Mouse (Mus musculus): ENCODE results near the gene Zfp618. TPM values are rescaled to one million over a fixed set of nuclear protein-coding genes. Genes with fewer than 3 reads are reported as not detected.

The Zfp618 gene
- polyA plus RNA-seq, 1 experiment, result 12.3 TPM

DNA sequence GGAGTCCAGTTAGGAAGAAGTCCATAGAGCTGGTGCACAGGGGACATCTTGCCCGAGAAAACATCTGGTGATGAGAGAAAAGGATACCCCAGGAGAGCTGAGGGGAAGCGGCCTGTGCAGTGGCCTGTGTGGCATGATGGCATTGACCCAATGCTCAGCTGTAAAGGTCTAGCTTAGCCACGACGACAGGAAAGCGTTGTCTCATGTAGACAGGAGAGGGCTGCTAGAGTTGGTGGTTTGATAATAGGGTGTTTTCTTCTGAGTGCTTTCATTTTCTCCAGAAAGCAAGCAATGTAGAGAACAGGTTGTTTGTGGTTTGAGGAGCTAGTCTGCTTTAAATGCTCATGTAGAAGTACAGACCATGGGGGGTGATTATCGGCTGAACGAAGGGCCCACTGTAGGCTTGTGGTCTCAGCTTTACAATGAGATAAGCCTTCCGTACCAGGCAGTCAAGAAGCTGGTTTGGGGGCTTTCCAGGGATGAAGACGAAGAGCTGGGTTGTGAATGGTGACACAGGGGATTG lies 59.4 kb downstream of the Zfp618 start:
- Histone ChIP-seq H3K4me3 (ENCODE audit: insufficient read depth, low read length) (no peak overlapping the region), H3K4me1 (ENCODE audit: control insufficient read depth, insufficient read depth, low read length) (no peaks in the 10 kb centered on the region), H3K27ac (ENCODE audit: insufficient read depth, low read length) (no peak overlapping the region)
- TF ChIP-seq POLR2A (IDR thresholded peaks at IDR 0.05; ENCODE audit: low read depth, low read length), result no peak
- TF ChIP-seq CTCF (IDR thresholded peaks at IDR 0.05; ENCODE audit: borderline replicate concordance, insufficient read depth, low read length), result no peak

DNA sequence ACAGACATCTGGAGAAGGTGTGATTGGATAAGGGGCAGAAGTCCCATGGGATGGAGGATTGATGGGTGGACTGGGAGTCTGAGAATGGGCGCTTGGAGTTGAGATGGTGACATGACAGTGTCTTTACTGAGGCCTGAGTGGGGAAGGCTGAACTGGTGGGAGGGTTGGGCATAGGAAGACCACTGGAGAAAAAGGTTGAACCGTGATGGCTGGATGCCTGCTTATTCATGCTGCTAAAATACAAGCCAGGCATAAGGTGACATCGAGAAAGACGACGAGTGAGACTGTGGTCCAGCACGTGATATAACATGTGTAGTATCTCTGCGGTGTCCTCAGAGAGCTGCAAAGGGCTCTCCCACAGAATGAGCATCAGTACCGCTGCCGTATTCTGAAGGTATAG lies 59.9 kb downstream of the Zfp618 start:
- Histone ChIP-seq H3K27ac (ENCODE audit: insufficient read depth, low read length) (no peak overlapping the region), H3K4me3 (ENCODE audit: insufficient read depth, low read length) (no peak overlapping the region), H3K4me1 (ENCODE audit: control insufficient read depth, insufficient read depth, low read length) (no peaks in the 10 kb centered on the region)
- TF ChIP-seq POLR2A (IDR thresholded peaks at IDR 0.05; ENCODE audit: low read depth, low read length), result no peak

GRCm38 (mm10) chr4:63026286-63026685 lies 60.9 kb downstream of the Zfp618 start:
- Histone ChIP-seq H3K27ac (ENCODE audit: insufficient read depth, low read length) (no peak overlapping the region), H3K4me3 (ENCODE audit: insufficient read depth, low read length) (no peak overlapping the region), H3K4me1 (ENCODE audit: control insufficient read depth, insufficient read depth, low read length) (no peaks in the 10 kb centered on the region)
- TF ChIP-seq CTCF (IDR thresholded peaks at IDR 0.05; ENCODE audit: borderline replicate concordance, insufficient read depth, low read length), result no peak
- no peak for TF ChIP-seq POLR2A (IDR thresholded peaks at IDR 0.05; ENCODE audit: low read depth, low read length)

DNA sequence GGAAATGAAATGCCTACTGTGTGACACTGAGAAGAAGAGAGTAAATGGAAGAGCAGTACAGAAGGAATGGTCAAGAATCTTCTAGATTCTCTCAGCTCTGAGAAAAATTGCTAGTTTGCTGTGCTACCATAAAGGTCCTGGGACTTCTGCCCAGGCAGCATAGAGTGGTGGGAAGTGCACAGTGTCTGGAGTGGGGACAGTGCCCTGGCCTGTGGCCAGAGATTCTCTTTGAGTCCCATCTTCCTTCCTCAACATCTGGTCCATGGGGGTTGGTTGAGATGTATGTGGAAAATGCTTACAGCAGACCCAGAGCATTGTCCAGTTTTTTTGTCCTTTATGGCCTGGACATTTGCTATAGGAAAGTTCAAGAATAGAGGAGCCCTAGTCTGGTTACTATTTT lies 62.1 kb downstream of the Zfp618 start:
- no peak for TF ChIP-seq POLR2A (IDR thresholded peaks at IDR 0.05; ENCODE audit: low read depth, low read length)
- TF ChIP-seq CTCF (IDR thresholded peaks at IDR 0.05; ENCODE audit: borderline replicate concordance, insufficient read depth, low read length), result no peak
- Histone ChIP-seq H3K4me3 (ENCODE audit: insufficient read depth, low read length) (no peak overlapping the region), H3K4me1 (ENCODE audit: control insufficient read depth, insufficient read depth, low read length) (peaks cover 2% of the 10 kb centered on the region; the same call in 1 of the 2 replicates), H3K27ac (ENCODE audit: insufficient read depth, low read length) (no peak overlapping the region)

DNA sequence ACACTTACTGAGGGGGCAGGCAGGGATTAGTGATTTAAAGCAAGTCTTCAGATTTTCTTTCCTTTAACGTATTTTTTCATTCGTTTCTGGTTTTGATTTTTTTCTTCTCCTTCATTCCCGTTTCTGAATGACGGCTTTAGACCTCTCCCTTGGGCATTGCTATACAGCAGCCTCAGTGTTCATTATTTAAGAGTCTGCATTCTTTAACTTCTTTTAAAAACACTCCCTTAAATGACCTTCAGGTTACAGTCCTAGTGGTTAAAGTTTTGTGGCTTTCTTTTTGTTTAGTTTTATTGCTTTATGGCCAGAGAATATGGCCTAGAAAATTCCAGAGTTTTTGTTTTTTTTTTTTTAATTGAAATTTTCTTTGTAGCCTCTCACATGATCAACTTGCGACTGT lies 64.8 kb downstream of the Zfp618 start:
- H3K27ac ChIP-seq (ENCODE audit: insufficient read depth, low read length), result peak overlapping the region; percentile 44; the same call in 1 of the 2 replicates
- no peak overlapping the region for H3K4me3 ChIP-seq (ENCODE audit: insufficient read depth, low read length)
- peaks cover 2% of the 10 kb centered on the region; the same call in 1 of the 2 replicates for H3K4me1 ChIP-seq (ENCODE audit: control insufficient read depth, insufficient read depth, low read length)
- TF ChIP-seq POLR2A (IDR thresholded peaks at IDR 0.05; ENCODE audit: low read depth, low read length) (no peak), CTCF (IDR thresholded peaks at IDR 0.05; ENCODE audit: borderline replicate concordance, insufficient read depth, low read length) (no peak)

- no peak overlapping the region for H3K27ac ChIP-seq (ENCODE audit: insufficient read depth, low read length)
- TF ChIP-seq POLR2A (IDR thresholded peaks at IDR 0.05; ENCODE audit: low read depth, low read length) (no peak), CTCF (IDR thresholded peaks at IDR 0.05; ENCODE audit: borderline replicate concordance, insufficient read depth, low read length) (no peak)
- no peak overlapping the region for H3K4me3 ChIP-seq (ENCODE audit: insufficient read depth, low read length)
- peaks cover 2% of the 10 kb centered on the region; the same call in 1 of the 2 replicates for H3K4me1 ChIP-seq (ENCODE audit: control insufficient read depth, insufficient read depth, low read length)
Measured at GRCm38 (mm10) chr4:63031240-63031639, 65.9 kb downstream of the Zfp618 start.

- no peak for TF ChIP-seq POLR2A (IDR thresholded peaks at IDR 0.05; ENCODE audit: low read depth, low read length)
- no peak for TF ChIP-seq CTCF (IDR thresholded peaks at IDR 0.05; ENCODE audit: borderline replicate concordance, insufficient read depth, low read length)
- Histone ChIP-seq H3K4me3 (ENCODE audit: insufficient read depth, low read length) (no peak overlapping the region), H3K4me1 (ENCODE audit: control insufficient read depth, insufficient read depth, low read length) (peaks cover 2% of the 10 kb centered on the region; the same call in 1 of the 2 replicates), H3K27ac (ENCODE audit: insufficient read depth, low read length) (no peak overlapping the region)
Measured at GRCm38 (mm10) chr4:63032581-63033006, 67.2 kb downstream of the Zfp618 start.

GRCm38 (mm10) chr4:63033724-63034123 lies 68.4 kb downstream of the Zfp618 start:
- H3K4me1 ChIP-seq (ENCODE audit: control insufficient read depth, insufficient read depth, low read length), result peaks cover 2% of the 10 kb centered on the region; the same call in 1 of the 2 replicates

DNA sequence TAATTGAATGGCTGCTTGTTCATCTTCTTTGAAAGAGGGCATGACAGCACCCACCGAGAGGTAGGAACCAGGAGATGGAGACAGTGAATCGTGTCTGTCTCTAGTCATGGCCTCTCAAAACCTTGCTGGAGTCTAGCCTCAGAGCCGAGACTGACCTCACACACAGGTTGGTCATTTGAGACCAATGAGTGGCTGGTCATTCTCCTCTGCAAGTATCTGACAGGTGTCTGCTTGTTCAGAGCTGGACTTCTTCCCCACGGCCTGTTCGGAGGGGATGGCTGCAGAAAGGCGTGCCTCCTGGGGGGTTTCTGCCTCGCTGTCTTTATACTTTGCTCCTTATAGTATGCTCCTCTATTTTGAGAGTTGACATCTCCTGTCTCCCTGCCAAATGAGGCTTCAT lies 70.6 kb downstream of the Zfp618 start:
- TF ChIP-seq POLR2A (IDR thresholded peaks at IDR 0.05; ENCODE audit: low read depth, low read length) (no peak), CTCF (IDR thresholded peaks at IDR 0.05; ENCODE audit: borderline replicate concordance, insufficient read depth, low read length) (no peak)
- H3K4me1 ChIP-seq (ENCODE audit: control insufficient read depth, insufficient read depth, low read length), result peaks cover 2% of the 10 kb centered on the region; the same call in 1 of the 2 replicates
- no peak overlapping the region for H3K27ac ChIP-seq (ENCODE audit: insufficient read depth, low read length)
- H3K4me3 ChIP-seq (ENCODE audit: insufficient read depth, low read length), result no peak overlapping the region

More at GRCm38 (mm10) chr4:63033724-63034123, 68.4 kb downstream of the Zfp618 start:
- TF ChIP-seq CTCF (IDR thresholded peaks at IDR 0.05; ENCODE audit: borderline replicate concordance, insufficient read depth, low read length) (no peak), POLR2A (IDR thresholded peaks at IDR 0.05; ENCODE audit: low read depth, low read length) (no peak)
- H3K27ac ChIP-seq (ENCODE audit: insufficient read depth, low read length), result no peak overlapping the region
- no peak overlapping the region for H3K4me3 ChIP-seq (ENCODE audit: insufficient read depth, low read length)

DNA sequence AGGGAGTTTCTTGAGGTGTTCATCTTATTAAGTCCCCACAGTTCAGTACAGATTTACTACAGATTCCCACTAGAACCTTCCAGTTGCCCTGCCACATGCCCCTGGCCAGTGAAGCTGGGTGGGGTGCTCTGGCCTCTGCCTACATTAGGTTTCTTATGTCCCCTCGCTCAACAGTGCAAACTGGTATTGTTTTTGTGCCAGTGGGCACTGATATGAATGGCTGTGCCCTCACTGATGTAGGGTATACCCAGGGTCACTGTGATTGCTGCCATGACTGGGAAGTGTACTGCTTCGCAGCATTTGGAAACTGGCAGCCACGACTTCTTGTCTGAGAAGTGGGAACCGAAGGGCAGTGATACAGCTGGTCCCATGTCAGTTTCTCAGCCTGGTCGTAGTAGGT lies 71.4 kb downstream of the Zfp618 start:
- Histone ChIP-seq H3K4me1 (ENCODE audit: control insufficient read depth, insufficient read depth, low read length) (no peaks in the 10 kb centered on the region), H3K4me3 (ENCODE audit: insufficient read depth, low read length) (no peak overlapping the region), H3K27ac (ENCODE audit: insufficient read depth, low read length) (no peak overlapping the region)
- TF ChIP-seq POLR2A (IDR thresholded peaks at IDR 0.05; ENCODE audit: low read depth, low read length), result no peak
- TF ChIP-seq CTCF (IDR thresholded peaks at IDR 0.05; ENCODE audit: borderline replicate concordance, insufficient read depth, low read length), result no peak

Measured in embryonic fibroblast, embryonic 13.5 days (primary cell).